Mouse (Mus musculus) brain, embryonic 14.5 days (tissue): ENCODE data around the gene Zfhx3.

Experiments used
- CTCF ChIP-seq: fragments of 200-500 bp; IDR thresholded peaks from 2 replicates; pipeline ENCODE4 v1.5.1; 2012; ENCODE audit warnings: inconsistent platforms, mild to moderate bottlenecking, moderate library complexity, borderline replicate concordance; ENCODE audit not compliant: insufficient read depth, insufficient read length; ENCODE audit errors: extremely low read depth
- POLR2A ChIP-seq: fragments of 200-500 bp; IDR thresholded peaks from 2 replicates; pipeline ENCODE4 v1.6.1; 2012; ENCODE audit warnings: mild to moderate bottlenecking, inconsistent platforms, borderline replicate concordance; ENCODE audit not compliant: poor library complexity, insufficient read depth, insufficient read length, severe bottlenecking; ENCODE audit errors: extremely low read depth

GRCm38 (mm10) chr8:108997334-108997733, 1054.9 kb downstream of the Zfhx3 start:
- TF ChIP-seq CTCF (no peak), POLR2A (no peak)
